Mouse (Mus musculus): ENCODE measurements at regions not wholly inside any gene's neighbourhood (a gene's known extent, or its start where the extent isn't known, plus 50 kb on each side); places are given as distances from the start of the nearest gene placed in this dataset.

DNA sequence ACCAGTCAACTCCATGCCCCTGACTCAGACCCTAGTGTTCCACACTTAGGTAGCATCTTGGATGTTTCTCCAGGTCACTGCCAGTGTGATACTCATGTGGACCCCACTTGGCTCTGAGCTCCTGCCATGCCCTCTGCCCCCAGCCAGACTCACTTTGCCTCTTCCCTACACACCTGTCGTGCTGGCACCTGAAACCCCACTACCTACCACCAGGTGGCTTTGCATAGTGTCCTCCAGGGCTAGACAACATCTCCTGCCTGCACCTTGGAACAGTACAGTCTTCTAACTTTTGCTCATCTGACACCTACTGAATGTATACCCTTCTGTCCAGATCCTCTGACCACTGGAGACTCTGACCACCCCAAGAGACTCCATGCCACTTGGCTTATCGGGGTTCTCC lies 80.6 kb downstream of the Fam53a start:
- DNase-seq, result no peak

DNA sequence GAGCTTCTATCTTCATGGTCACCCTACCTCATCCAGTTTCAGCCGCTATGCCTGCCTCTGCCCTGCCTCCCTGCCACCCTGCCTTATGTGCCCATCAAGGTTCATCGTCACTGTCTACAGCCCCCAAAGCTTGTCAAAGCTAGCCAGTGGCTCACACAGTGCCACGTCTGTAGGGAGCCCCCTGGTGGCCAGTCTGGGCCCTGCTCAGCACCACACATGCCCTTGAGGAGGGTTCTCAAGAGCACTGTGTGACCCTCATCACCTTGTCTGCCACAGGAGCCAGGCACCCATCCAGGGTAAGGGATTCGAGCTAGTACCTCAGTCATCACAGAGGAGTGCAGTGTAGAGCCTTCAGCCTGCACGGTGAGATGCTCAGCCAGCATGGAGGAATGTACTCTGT lies 86.1 kb downstream of the Fam53a start:
- peak; percentile 49 to 60 for DNase-seq

DNA sequence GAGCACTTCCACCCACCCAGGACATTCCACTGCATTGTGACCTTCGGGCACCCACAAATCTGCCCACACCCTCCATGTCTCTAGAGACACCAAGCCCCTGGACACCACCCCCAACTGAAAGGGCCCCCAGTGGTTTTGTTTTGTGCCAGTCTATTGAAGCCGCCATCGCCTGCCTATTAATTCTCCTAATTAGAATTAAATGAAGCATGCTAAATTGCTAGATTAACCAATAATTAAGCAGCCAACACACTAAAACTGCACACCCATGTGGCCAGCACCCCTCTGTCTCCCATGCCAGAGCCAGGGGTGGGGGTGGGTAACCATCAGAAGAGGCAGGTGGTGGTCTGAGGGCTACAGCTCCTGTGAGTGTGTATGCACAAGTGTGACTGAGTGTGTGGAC lies 86.8 kb downstream of the Fam53a start:
- DNase-seq, result no peak

DNA sequence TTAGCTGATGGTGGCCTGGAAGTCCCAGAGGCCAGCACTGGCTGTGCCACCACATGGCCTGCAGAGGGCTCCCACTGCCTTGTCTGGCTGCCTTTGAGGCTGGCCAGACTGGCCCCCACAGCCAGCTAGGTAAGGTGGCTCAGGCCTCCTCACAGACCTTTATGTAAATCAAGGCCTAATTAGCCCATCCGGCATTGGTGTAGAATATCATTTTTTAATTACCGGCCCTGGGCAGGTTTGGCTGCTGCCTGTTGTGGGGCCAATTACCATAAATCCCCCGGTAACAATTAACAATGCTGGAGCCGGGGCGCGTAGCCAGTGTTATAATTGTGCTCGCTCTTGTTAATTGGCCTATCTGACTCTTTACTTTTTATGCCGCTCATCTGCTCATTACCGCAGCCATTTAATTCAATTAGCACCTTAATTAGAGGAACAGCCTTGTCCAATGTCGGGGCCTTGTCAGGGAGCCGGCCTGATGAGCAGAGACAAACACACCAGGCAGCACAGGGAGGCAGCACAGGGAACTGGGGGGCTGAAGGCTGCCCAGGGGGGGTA lies 87.4 kb downstream of the Fam53a start:
- peak; percentile 27 to 35 for DNase-seq

DNA sequence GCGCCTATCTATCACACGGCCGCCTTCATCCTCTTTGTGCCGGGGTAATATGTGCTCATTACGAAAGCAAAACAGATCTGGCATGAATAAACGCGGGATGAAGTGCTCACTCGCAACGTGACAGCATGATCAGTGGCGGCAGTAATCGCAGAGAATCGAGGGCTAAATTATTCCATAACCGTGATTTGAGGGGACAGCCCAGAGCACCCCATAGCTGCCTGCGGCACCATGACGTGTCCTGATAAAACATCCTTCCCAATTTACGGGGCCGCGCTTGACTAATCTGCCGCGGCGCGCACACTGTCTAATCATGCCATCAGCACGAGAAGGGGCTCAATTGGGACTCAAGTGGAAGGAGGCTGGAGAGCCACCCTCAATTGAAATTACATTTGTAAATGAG lies 89.2 kb downstream of the Fam53a start:
- no peak for DNase-seq

DNA sequence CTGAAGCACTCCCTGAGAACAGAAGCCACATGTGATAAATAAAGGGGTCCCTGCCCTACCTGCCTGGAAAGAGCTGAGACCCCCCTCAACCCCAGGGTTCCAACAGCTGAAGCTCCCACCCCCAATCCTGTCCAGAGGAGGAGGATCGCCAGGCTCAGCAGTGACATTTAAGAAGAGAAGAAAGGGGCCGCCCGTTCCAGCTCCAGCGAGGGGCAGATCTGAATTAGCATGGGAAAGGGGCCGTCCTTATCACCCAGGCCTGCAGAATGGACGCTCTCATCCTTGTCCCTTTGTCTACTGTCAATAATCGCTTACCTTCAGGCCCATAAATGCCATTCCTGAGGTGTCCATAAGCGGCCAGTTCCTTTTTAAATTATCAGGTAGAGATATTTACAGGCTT lies 92.0 kb downstream of the Fam53a start:
- no peak for DNase-seq

DNA sequence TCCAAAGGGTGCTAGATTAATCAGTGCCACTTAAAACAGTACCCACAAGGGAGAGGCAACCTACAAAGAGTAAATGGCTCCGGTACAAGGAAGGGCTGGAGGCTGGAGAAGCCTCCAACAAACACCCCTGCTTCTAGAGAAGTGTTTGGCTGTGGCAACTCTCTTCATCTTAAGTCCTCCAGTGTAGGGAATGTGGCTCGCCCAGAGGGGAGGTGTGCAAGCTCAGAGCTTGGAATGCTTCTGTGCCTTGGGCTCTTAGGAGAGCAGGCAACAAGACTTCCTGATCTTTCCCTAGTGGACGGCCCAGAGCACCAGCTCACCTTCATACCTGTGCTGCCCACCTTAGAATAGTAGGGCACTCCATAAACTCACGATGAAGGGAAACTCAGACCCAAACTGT lies 92.4 kb downstream of the Fam53a start:
- DNase-seq, result no peak

DNA sequence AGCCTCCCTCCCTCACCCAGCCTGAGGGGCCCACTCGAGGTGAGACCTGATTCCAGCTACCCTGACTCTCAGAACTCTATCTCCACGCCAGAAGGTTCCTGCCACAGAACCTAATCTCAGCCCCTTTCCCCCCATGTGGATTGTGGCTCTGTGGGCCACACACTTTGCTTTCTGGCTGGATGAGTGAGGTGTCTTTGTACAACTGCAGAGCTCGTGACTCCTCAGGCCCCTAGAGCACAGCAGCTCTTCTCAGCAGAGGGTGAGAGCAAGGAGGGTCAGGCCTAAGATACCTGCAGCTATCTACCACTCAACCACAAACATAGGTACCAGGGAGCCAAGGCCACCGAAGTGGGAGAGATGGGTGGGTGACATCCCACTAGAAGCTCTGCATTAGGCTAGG lies 93.2 kb downstream of the Fam53a start:
- DNase-seq, result no peak

DNA sequence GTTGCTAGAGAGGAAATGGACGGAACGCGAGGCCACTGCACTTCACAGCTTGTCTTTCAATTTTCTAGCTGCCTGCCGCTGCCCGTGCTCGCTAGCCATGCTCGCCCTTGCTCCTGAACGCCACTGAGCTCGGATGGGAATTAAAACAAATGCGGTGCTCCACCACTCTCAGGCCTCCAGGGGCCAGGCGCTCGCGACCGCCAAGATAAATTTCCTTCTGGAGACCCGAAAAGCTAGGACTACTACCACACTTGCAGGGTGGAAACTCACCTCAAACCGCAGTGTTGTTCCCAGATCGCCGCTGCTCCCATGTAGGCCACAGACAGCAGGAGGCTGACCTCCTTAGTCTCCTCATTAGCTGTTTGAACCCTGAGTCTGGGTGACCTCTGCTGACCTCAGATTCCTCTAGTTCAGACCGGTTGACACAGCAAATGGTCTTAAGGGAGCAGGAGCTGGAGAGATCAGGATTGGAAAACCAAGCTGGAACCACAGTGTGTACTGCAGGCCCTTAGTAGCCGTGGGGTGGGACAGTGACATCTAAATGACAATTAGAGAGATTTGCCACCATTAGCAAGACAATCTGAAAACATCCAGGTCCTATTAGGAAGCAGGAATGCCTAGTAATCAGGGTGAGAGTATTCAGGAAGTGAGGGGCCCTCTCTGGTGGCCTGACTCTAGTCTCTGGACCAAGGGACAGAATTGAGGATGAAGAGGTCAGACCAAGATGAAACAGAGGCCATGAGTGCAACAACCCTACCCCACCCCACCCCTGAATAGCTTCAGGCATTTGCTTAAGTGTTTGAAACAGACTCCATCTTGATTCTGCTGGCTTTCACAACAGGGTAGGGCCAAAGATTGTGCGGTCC lies 94.1 kb downstream of the Fam53a start:
- no peak for DNase-seq

DNA sequence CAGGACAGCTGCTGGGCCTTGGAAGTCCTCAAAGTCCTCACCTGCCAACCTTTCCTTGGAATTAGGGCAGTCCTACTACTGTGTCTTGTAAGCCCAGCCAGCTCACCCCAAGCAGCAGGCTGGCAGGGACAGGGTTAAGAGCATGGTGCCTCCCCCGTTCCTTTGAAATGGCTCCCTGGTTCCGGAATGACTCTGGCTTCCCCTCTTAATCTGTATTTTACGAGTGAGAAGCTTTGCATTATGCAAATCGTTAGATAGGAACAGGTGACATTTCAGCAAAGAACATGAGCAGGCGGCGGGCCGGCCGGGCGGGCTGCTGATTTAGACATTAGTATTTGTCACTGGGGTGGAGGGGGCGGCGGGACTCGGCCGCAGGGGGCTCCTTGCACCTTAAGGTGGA lies 95.1 kb downstream of the Fam53a start:
- no peak for DNase-seq

DNA sequence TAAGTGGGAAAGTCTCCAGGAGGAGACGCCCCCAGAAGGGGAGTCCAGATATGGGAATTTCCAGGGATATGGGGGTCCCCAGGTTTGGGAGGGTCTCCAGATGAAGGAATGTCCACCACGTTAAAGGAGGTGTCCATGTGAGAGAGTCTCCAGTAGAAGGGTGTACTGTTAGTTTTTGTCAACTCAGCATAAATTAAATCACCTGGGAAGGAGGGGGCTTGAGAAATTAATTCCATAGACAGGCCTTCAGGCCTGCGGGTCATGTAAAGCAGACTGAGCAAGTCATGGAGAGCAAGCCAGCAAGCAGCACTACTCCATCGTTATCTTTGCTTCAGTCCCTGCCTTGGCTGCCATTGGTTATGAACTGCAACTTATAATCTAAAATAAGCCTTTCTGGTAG lies 96.2 kb downstream of the Fam53a start:
- DNase-seq, result no peak

DNA sequence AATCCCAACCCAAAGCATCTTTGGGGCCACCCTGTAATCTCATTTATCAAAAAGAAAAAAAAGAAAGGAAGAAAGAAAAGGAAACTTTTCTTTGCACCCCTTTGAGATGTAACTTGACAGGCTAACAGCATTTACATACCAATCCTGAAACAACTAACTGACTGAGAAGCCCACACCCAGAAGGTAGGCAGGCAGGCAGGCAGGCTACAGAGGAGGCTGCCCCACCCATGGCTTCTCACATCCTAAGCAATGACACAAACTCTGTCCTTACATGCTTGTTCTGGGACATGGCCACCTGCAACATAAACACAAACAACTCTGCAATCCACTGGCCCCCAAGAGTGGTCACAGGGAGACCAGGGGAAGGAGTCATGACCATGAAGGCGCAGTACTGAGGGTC lies 97.5 kb upstream of the Nkx1-1 start:
- no peak for DNase-seq

DNA sequence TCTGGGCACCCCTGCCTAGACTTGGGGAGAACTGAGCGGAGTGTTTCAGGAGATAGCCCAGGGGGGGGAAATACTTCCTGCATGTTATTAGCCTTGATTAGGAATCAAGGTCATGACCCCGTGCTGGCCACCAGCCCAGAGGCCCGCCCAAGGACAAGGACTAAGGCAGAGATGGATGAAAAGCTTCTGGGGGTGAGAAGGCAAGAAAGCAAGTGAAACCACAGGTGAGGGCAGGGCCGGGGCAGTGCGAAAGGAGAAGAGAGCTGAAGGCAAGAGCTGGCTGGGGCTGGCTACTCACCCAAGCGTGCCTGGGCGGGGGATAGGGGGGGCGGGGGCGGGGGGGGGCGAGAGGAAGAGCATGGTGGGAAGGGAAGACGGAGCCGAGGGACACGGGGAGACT lies 96.0 kb upstream of the Nkx1-1 start:
- DNase-seq, result no peak

DNA sequence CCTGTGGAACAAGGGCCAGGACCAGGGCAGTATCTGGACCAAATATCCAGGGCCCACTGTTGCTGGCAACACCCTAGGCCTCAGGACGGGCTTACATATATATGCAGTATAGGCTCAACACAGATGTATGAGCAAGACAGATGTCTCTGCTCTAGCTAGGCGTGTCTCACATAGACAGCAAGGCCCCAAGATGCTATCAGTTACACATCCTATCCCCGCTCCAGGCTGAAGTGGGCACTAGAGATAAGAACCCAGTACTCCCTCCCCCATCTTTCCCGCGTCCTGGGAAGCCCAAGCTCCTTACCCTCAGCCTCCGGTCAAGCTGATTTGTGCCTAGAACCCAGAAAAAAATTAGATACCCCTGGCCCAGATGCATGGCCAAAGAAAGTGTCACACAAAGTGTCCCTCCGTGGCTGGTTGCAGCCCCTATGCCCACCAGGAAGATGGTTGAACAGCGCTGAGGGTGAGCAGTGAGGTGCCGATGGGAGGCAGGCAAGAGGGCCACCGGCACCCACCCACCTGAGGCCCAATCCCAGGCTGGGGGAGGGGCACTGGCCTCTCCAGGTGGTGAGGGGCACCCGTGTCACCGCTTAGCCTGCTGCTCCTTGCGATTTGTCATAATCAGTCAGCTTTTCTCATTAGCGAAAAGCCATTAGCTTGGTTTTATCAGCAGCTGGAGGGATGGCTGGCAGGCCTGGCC lies 95.3 kb upstream of the Nkx1-1 start:
- DNase-seq, result no peak

DNA sequence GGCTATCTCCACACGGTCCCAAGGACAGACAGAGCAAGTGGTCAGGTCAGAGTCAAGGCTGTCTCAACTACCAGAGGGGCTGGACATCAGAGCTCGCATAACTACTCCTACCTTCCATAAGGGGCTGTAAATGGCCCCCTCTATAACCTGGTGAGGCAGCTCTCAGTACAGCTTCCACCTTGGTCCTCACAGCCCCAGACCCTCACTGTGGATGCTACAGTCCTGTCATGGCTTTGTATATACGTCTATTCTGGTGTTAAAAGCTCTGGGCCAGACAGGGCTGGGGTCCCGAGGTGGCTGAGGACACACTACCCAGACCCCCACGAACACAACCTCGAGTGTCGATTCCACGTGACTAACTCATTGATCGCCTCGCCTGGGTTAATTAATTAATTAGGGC lies 94.0 kb upstream of the Nkx1-1 start:
- no peak for DNase-seq

DNA sequence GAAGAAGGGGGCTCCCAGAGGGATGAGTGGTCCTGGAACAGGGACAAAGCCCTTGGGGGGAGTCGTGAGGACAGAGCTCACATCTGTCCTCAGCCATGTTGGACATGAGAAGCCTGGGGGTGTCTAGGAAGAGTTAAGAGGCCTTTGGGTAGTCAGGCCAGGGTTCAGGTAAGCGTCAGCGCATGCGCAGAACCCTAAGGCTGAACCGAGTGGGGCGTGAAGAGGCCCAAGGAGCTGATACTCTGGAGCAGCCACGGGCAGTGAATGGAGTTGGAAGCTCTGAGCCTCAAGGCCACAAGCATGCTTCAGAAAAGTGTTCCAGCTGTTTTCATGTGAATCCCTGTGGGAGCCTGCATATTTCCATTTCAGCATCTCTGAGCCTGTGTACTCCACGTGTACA lies 93.5 kb upstream of the Nkx1-1 start:
- DNase-seq, result no peak

DNA sequence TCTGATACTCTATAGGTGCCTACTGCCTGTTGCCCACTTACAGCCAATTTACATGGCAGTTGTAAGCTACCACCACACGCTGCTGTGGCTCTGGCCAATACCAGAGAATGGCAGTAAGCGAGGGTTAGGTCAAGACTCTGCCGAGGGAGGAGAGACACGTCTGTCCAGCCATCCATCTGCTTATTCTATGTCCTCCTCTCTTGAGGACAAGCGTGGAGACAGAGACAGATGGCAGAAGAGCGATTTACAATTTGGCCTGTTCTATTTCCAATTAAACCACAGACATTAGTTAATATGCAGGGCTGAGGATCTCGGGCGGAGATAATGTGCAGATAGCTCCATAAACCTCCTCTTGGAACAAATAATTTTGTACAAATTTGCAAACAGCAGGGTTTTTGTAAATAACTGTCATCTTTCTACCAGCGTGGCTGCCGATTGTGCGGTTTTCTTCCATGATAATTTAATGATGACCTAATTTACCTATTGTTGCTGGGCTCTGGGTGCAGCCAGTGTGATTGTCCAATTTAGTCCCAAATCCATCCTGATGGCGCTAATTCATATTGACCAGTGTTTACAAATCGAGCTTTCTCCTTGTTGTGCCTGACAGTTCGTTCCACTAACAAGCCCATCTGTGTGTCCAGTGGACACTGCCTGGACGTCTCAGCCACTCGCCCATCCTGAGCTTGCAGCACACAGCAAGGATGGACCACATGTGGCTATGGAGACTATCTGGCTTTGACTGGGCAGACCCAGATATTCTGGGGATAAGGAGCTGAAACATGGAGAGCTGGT lies 88.4 kb upstream of the Nkx1-1 start:
- DNase-seq, result peak; percentile 16 to 35

DNA sequence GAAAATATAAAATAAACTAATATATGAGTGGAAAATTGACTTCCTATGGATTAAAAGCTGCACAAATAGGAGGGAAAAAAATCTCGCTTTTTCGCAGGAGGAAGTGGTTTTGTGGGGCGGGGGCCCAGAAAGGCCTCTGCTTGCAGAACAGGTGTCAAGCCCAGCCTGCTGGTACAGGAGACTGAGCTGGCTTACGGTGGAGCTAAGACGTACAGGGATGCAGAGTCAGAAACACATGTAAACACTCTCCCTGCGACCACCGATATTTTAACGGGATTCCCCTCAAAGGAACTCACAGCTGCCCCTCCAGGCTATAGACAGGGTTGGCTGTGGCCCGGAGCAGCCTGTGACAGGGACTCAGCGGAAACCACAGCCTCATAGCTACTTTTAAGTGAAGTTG lies 87.1 kb upstream of the Nkx1-1 start:
- DNase-seq, result no peak

DNA sequence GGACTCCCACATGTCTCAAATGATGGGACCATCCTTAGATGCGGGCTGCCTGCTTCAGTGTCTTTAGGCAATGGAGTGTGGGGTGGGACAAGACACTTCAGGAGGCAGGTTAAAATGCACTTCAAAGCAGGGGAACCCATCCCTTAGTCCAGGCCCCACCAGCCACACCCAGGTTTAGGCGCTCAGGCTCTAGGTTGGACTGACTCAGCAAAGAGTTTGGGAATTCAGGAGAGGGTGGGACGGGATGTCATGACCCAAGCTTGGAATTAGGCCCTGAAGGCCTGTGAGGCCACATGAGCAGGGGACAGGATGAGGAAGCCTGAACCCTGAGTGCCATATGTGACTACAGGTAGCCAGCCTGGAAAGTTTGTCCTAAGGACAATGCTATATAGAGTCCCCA lies 85.6 kb upstream of the Nkx1-1 start:
- no peak for DNase-seq

DNA sequence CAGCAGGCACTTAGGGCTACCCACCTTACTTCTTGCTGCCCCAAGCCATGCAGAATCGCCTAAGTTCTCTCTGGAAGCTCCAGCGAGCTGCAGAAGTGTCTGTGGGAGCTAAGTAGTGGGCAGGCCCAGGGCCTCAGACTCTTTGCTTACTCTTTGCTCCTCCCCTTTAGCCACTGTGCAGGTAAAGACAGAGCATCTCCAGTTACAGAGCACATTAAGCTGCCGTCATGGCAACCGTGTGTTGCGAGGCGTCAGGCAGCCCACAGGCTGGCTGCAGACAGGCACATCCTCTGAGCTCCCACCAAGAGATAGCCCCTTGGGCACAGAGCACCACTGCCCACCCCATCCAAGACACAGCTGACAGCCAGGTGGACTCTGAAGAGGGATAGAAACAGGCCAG lies 85.1 kb upstream of the Nkx1-1 start:
- no peak for DNase-seq

DNA sequence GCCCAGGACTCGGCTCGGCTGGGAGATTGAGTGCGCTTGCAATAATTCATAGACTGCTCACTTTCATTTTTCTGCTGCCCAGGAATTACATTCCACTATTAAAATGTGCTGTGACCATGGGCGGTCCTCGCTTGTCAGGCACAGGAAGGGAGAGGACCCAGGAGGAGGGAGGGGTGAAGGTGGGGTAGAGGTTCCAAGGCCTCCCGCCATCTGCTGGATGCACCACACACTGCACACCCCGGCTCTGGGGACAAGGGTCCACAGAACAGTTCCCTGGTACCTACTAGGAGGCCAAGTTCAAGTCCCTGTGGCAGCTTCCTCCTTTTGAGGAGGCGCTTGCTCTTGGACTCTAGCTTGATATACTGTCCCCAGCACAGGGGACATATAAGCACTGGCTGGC lies 83.8 kb upstream of the Nkx1-1 start:
- no peak for DNase-seq

DNA sequence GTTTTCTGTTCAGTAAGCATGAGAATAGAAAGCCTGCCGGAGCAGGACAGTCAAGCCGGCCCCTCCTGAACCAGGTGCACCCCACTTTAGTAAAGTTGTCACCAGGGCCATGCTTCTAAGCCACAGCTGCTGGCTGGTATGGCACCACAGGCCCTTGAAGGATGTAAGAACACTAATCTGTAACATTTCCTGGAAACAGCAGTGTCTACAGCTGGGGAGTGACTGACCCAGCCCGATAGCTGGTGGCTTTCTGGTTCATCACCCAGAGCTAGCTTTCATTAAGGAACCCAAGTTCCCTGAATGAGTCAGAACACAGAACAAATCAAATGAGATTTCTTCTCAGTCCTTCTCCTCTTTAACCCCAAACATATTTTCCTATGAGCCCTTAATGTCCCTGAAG lies 82.4 kb upstream of the Nkx1-1 start:
- no peak for DNase-seq

DNA sequence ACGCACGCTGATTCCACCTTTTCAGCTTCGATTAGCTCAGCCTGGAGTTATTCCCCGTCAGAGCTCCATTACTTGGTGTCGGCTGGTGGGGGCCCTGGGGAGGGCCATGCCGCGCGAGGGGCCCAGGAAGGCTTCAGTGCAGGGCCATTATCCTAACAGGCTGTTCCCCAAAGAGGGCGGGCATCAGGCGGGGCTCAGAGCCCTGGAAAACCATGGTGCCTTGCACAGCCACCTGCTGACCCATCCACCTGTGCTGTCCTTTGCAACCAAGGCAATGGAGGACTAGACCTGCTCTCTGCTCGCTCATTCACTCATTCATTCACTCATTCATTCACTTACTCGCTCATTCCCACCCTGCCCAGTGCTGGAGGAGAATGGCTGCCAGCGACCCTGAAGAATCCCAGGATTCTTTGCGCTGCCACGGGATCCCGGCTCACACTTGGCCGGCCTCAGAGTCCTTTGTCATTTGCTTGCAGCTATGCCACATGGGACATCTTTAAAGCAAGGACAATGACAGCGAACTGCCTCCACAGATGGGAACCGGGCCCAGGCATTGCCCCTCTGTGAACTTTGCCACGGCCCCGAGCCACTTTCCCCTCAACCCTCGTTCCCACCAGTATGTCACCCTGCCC lies 78.6 kb upstream of the Nkx1-1 start:
- peak; percentile 6 to 10 for DNase-seq
